Mouse (Mus musculus) embryonic facial prominence, embryonic 14.5 days (tissue): Measurements from ENCODE around the gene Oas1h. TPM values are rescaled to one million over a fixed set of nuclear protein-coding genes. Genes with fewer than 3 reads are reported as not detected.

Experiments used
- ATAC-seq: fragments of 200-750 bp; cut with Nextera tagmentation; 2 replicates; pipeline ENCODE4 v1.8.0; 2017; ENCODE audit warnings: low read depth, moderate number of reproducible peaks, moderate TSS enrichment
- DNase-seq: peaks from one replicate; pipeline ENCODE4 v3.0.0-alpha.2; 2015; ENCODE audit warnings: low spot score
- H3K27ac ChIP-seq: fragments of 300-500 bp; sonication (generic); replicated peaks from 2 replicates; pipeline ENCODE4 v1.5.1; 2014; ENCODE audit warnings: low read depth, mild to moderate bottlenecking, low read length, moderate library complexity
- H3K27me3 ChIP-seq: fragments of 300-500 bp; sonication (generic); replicated peaks from 2 replicates; pipeline ENCODE4 v1.6.1; 2014; ENCODE audit warnings: low read length; ENCODE audit not compliant: control insufficient read depth, insufficient read depth
- H3K36me3 ChIP-seq: fragments of 300-500 bp; sonication (generic); 2 replicates; pipeline ENCODE4 v1.6.1; 2014; ENCODE audit warnings: low read length, mixed read lengths; ENCODE audit not compliant: control insufficient read depth, insufficient read depth
- H3K4me1 ChIP-seq: fragments of 300-500 bp; sonication (generic); 2 replicates; pipeline ENCODE4 v1.6.1; 2014; ENCODE audit warnings: antibody characterized with exemption, low read length; ENCODE audit not compliant: control insufficient read depth, insufficient read depth
- H3K4me2 ChIP-seq: fragments of 300-500 bp; sonication (generic); 2 replicates; pipeline ENCODE4 v1.6.1; 2014; ENCODE audit warnings: low read depth, mild to moderate bottlenecking, low read length, moderate library complexity, mixed read lengths
- H3K4me3 ChIP-seq: fragments of 300-500 bp; sonication (generic); 2 replicates; pipeline ENCODE4 v1.5.1; 2014; ENCODE audit warnings: low read depth, mild to moderate bottlenecking, low read length
- H3K9ac ChIP-seq: fragments of 300-500 bp; sonication (generic); 2 replicates; pipeline ENCODE4 v1.6.1; 2014; ENCODE audit warnings: low read depth, mild to moderate bottlenecking, low read length, moderate library complexity, mixed read lengths
- H3K9me3 ChIP-seq: fragments of 300-500 bp; sonication (generic); 2 replicates; pipeline ENCODE4 v1.6.1; 2016; ENCODE audit warnings: low read length; ENCODE audit not compliant: control insufficient read depth
- whole genome bisulfite sequencing: fragments of 180-500 bp; shearing (Covaris S2); extraction: QIAGEN DNeasy Blood & Tissue Kit; methylation state at CpG from one replicate; pipeline ENCODE4 v1.1.7; 2014; 5-methylcytosine and 5-hydroxymethylcytosine counted together
- polyA plus RNA-seq: library from polyadenylated mRNA; unstranded; fragments of >200 nt; fragmentation: Nextera tagmentation; extraction: Ambion mirVana; gene quantifications from 2 replicates; pipeline ENCODE4 v1.2.1, GENCODE M21; 2014

Gene Oas1h
- polyA plus RNA-seq, 1 experiment from 2014 or later: not detected

DNA sequence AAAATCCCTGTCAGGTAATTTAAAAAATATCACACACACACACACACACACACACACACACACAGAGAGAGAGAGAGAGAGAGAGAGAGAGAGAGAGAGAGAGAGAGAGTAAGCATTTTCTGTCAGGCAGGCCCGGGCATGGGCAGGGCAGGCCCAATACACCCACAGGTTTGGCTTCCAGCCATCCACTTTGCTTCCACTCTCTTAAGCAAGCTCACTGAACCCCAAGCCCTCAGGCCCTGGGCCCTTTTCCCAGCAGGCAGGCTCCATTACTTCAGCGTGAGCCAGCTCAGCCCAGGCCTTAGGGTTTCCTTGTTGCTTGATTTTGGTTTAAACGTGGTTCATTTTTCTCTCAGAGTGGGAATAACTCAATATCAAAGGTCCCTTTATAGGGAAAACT is 16.5 kb upstream of the Oas1h start:
- Histone ChIP-seq H3K4me3 (no peak overlapping the region), H3K27ac (no peak overlapping the region), H3K27me3 (no peaks in the 10 kb centered on the region), H3K36me3 (no peaks in the 10 kb centered on the region), H3K4me2 (no peak overlapping the region), H3K9me3 (no peaks in the 10 kb centered on the region), H3K9ac (no peak overlapping the region), H3K4me1 (no peaks in the 10 kb centered on the region)
- DNase-seq (peak; percentile 92), ATAC-seq (peak; percentile 86)
- WGBS: 44% methylated on average over 3 of the region's 3 CpGs

DNA sequence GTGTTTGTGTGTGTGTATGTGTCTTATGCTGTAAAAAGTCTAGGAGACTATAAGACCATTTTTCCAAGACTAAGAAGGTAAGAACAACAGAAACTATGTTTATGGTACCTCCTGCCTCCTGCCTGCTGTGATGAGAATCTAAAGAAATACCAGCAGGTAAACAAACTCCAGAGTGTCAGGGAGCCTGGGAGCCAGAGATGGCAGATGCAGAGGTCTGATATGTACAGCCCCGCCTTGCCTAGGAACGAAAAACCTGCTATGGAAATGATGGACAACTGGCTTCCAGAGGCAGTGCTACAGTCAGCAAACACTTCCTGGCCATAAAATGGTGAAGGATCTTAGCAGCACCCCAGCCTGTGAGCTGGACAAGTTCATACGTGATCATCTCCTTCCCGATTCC is 14.2 kb upstream of the Oas1h start, which contains the start of gene Oas1f:
Gene Oas1f (plus strand): TSS at position 301 of the 400 bp plus-strand sequence.
- Histone ChIP-seq H3K27ac (no peak within 1 kb of the TSS), H3K4me1 (no peaks in the 10 kb centered on the region), H3K27me3 (no peaks in the 10 kb centered on the region), H3K4me3 (no peak within 1 kb of the TSS), H3K4me2 (no peak within 1 kb of the TSS), H3K9ac (no peak within 1 kb of the TSS), H3K36me3 (no peaks in the 10 kb centered on the region), H3K9me3 (no peaks in the 10 kb centered on the region)
- 70% methylated on average over 4 of the region's 4 CpGs for WGBS
- DNase-seq (no peak), ATAC-seq (no peak)

DNA sequence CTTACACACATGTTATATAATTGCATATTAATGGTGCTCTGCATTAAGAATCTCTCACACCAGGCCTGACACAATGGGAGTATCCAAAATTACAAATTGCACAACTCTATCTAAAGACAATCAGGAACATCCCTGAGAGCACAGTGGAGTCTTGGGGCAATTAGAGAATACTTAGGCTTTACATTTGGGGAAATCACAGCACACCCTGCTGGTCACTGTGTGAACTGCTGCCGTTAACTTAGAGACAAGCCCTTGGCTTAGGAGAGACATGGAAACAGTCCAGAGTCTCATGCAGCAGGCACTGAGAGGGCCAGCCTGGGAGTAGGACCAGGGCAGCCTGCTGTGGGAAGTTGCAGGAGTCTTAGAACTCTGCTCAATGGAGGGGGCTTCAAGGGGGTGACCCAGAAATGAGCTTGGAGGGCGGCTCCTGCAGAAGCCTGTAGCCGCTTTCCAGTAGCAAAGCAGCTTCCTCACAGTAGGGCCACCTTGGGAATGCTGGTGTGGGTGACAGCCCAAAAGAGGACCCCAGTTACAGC is 11.6 kb upstream of the Oas1h start:
- Histone ChIP-seq H3K27me3 (no peaks in the 10 kb centered on the region), H3K9me3 (peaks cover 8% of the 10 kb centered on the region), H3K36me3 (no peaks in the 10 kb centered on the region), H3K4me3 (no peak overlapping the region), H3K9ac (no peak overlapping the region), H3K4me1 (no peaks in the 10 kb centered on the region), H3K27ac (no peak overlapping the region), H3K4me2 (no peak overlapping the region)
- peak; percentile 31 for DNase-seq
- 67% methylated on average over 3 of the region's 3 CpGs for WGBS
- ATAC-seq: no peak

DNA sequence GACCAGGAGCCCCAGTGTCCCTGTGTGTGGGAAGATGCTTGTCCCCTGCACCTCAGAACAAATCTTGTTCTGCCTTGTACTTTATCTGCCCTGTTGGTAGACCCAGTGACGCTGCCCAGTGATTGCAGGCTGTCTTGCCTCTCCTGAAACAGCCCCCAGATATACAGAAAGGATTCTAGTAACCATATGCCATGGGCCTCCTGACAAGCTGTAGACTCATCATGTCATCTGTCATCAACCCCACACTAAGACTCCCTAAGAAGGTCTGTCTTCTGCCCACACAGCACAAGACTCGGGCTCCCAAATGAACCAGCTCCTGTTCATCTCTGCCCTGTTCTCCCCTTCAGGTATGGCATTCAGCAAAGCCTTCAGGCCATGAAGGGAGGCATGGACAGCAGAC is 2.0 kb upstream of the Oas1h start:
- no peaks in the 10 kb centered on the region for H3K36me3 ChIP-seq
- no peaks in the 10 kb centered on the region for H3K4me1 ChIP-seq
- H3K4me3 ChIP-seq: no peak overlapping the region
- peaks cover 7% of the 10 kb centered on the region for H3K9me3 ChIP-seq
- DNase-seq: no peak
- no peak overlapping the region for H3K27ac ChIP-seq
- no peak overlapping the region for H3K9ac ChIP-seq
- 79% methylated on average over 2 of the region's 2 CpGs for WGBS
- no peaks in the 10 kb centered on the region for H3K27me3 ChIP-seq
- no peak overlapping the region for H3K4me2 ChIP-seq
- no peak for ATAC-seq

DNA sequence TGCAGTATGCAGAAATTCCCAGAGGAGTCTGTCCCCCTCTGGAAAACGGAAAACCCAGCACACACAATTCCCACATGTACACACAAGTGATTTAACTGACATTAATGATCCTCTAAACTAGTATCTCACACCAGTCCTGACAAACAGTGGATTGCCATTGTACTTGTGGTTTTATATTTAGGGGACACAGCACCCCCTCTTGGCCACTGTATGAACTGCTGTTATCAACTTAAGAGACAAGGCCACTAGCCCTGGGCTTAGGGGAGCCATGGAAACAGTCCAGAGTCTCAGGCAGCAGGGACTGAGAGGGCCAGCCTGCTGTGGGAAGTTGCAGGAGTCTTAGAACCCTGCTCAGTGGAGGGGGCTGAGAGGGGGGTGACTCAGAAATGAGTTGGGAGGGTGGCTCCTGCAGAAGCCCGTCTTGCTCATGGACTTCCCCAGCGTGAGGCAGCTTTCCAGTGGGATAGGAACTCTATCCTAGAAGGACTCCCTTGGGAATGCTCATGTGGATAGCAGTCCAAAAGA is 4.2 kb downstream of the Oas1h start:
- no peaks in the 10 kb centered on the region for H3K4me1 ChIP-seq
- no peak for DNase-seq
- WGBS: 61% methylated on average over 3 of the region's 3 CpGs

DNA sequence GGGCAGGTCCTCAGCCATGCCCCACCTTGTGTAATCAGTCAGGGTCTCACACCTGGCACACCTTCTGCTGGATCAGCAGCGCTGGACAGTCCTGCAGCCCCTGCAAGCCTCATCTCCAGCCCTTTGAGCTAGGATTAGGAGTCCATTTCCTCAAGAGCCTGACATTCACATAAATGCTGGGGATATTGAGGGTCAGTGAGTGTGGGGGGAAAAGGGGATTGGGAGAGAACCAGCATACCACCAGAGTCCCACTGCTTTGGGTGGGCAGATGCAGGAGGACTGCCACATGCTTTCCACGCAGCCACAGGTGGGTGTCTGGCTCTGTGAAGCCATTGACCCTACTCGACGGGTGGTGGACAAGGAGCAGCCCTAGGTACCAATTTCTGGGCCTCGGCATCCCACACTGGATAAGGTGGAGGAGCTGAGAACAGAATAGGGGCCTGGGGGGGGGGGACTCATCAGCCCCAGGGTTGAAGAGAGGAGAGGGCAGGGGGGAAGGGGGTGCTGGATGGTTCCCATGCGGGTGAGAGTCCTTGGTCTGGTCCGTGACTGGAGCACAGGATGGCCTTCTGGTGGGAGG is 8.3 kb downstream of the Oas1h start:
- 81% methylated on average over 7 of the region's 7 CpGs for WGBS
- H3K4me1 ChIP-seq: no peaks in the 10 kb centered on the region
- DNase-seq: no peak

More for the DNA sequence above, 4.2 kb downstream of the Oas1h start:
- H3K27me3 ChIP-seq: no peaks in the 10 kb centered on the region
- H3K9ac ChIP-seq: no peak overlapping the region
- H3K36me3 ChIP-seq: no peaks in the 10 kb centered on the region
- H3K27ac ChIP-seq: no peak overlapping the region
- H3K4me3 ChIP-seq: no peak overlapping the region
- no peak overlapping the region for H3K4me2 ChIP-seq
- no peaks in the 10 kb centered on the region for H3K9me3 ChIP-seq
- ATAC-seq: no peak

DNA sequence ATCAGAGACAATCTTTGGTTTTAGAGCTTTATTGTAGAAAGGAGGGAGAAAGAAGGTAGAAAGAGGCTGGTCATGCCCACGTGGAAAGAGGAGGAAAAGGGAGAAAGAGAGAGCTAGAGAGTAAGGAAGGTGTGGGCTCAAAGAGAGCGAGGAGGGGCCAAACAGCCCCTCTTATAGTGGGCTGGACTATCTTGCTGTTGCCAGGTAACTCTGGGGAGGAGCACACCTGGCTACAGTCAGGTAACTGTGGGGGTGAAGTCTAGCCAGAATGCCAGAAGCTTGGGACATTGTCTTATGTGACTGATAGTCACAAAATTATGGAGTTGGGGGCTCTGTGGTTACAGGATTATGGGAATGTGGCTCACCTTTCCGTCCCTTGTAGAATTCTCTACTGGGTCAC is 8.9 kb downstream of the Oas1h start:
- H3K27ac ChIP-seq: no peak overlapping the region
- no peak for DNase-seq
- H3K36me3 ChIP-seq: no peaks in the 10 kb centered on the region
- no peak overlapping the region for H3K4me2 ChIP-seq
- no peak overlapping the region for H3K4me3 ChIP-seq
- no peaks in the 10 kb centered on the region for H3K9me3 ChIP-seq
- ATAC-seq: no peak
- H3K9ac ChIP-seq: no peak overlapping the region
- H3K4me1 ChIP-seq: no peaks in the 10 kb centered on the region
- 49% methylated on average over 3 of the region's 3 CpGs for WGBS
- no peaks in the 10 kb centered on the region for H3K27me3 ChIP-seq

More for the DNA sequence above, 8.3 kb downstream of the Oas1h start:
- Histone ChIP-seq H3K4me3 (no peak overlapping the region), H3K27ac (no peak overlapping the region), H3K9me3 (no peaks in the 10 kb centered on the region), H3K9ac (no peak overlapping the region), H3K4me2 (no peak overlapping the region), H3K27me3 (no peaks in the 10 kb centered on the region), H3K36me3 (no peaks in the 10 kb centered on the region)
- ATAC-seq: no peak

DNA sequence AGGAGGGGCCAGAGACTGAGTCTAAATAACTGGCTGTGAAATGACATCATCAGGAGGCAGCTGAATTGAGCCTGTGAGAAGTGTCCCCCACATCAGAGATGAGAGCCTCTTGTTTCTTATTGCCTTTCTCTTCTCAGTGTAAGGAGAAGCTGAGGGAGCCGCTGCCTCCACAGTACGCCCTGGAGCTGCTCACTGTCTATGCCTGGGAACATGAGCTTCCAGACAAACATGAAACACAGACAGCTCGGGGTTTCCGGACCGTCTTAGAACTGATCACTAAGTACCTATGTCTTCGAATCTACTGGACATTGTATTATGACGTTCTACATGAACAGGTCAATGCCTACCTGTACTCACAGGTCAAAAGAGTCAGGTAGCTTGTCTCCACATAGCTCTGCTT is 9.6 kb downstream of the Oas1h start:
- DNase-seq (peak; percentile 15), ATAC-seq (no peak)
- Histone ChIP-seq H3K27me3 (no peaks in the 10 kb centered on the region), H3K4me3 (no peak overlapping the region), H3K4me1 (no peaks in the 10 kb centered on the region), H3K4me2 (no peak overlapping the region), H3K36me3 (no peaks in the 10 kb centered on the region), H3K27ac (no peak overlapping the region), H3K9me3 (no peaks in the 10 kb centered on the region), H3K9ac (no peak overlapping the region)
- WGBS: 69% methylated on average over 7 of the region's 7 CpGs

DNA sequence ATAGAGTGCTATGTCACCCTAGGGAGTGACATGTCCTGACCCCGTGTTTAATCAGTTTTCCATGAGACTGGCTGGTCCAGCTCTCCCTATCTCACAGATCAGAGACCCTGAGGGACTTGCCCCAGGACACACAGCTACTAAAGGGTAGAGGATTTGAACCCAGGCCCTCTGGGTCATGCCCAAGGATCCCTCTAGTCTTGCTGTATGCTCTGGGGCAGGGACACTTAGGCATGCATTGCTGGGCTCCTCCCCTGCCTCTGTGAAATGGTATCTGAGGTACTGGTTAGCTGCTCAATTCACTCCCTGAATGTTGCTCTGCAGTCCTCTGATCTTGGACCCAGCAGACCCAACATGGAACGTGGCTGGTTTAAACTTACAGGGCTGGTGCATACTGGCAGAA is 10.2 kb downstream of the Oas1h start:
- 59% methylated on average over 2 of the region's 2 CpGs for WGBS
- no peak for ATAC-seq

More for the DNA sequence above, 10.2 kb downstream of the Oas1h start:
- no peak overlapping the region for H3K4me3 ChIP-seq
- H3K4me1 ChIP-seq: no peaks in the 10 kb centered on the region
- H3K4me2 ChIP-seq: no peak overlapping the region
- H3K9me3 ChIP-seq: no peaks in the 10 kb centered on the region
- no peak for DNase-seq
- no peak overlapping the region for H3K9ac ChIP-seq
- H3K27me3 ChIP-seq: no peaks in the 10 kb centered on the region
- no peaks in the 10 kb centered on the region for H3K36me3 ChIP-seq
- H3K27ac ChIP-seq: no peak overlapping the region
